Mouse (Mus musculus) brain, embryonic 14.5 days (tissue): ENCODE measurements at regions not wholly inside any gene's neighbourhood (a gene's known extent, or its start where the extent isn't known, plus 50 kb on each side); places are given as distances from the start of the nearest gene placed in this dataset.

Experiments
- DNase-seq: peaks from one replicate; pipeline ENCODE4 v3.0.0-alpha.2; 2011; ENCODE audit warnings: low read depth
- CTCF ChIP-seq: fragments of 200-500 bp; IDR thresholded peaks from 2 replicates; pipeline ENCODE4 v1.5.1; 2012; ENCODE audit warnings: inconsistent platforms, mild to moderate bottlenecking, moderate library complexity, borderline replicate concordance; ENCODE audit not compliant: insufficient read depth, insufficient read length; ENCODE audit errors: extremely low read depth
- POLR2A ChIP-seq: fragments of 200-500 bp; IDR thresholded peaks from 2 replicates; pipeline ENCODE4 v1.6.1; 2012; ENCODE audit warnings: mild to moderate bottlenecking, inconsistent platforms, borderline replicate concordance; ENCODE audit not compliant: poor library complexity, insufficient read depth, insufficient read length, severe bottlenecking; ENCODE audit errors: extremely low read depth

- DNase-seq, result no peak
- TF ChIP-seq POLR2A, result no peak
- no peak for TF ChIP-seq CTCF
Measured at GRCm38 (mm10) chr8:29765831-29766230, 2318.4 kb downstream of the Poteg start.

- DNase-seq, result no peak
- TF ChIP-seq POLR2A (no peak), CTCF (no peak)
Measured at GRCm38 (mm10) chr8:29766252-29766920, 2318.9 kb downstream of the Poteg start.

GRCm38 (mm10) chr8:29777081-29777785 lies 2329.8 kb downstream of the Poteg start:
- TF ChIP-seq CTCF (no peak), POLR2A (no peak)
- peak; percentile 63 for DNase-seq

- DNase-seq, result peak; percentile 41
- TF ChIP-seq POLR2A (no peak), CTCF (no peak)
Measured at GRCm38 (mm10) chr8:29789207-29789606, 2341.7 kb downstream of the Poteg start.

- DNase-seq, result peak; percentile 36
- TF ChIP-seq CTCF, result no peak
Measured at GRCm38 (mm10) chr8:29790029-29790428, 2342.6 kb downstream of the Poteg start.

- peak; percentile 63 for DNase-seq
- TF ChIP-seq POLR2A (no peak), CTCF (no peak)
Measured at GRCm38 (mm10) chr8:29807274-29807673, 2359.8 kb downstream of the Poteg start.

GRCm38 (mm10) chr8:29836044-29836443 lies 2388.6 kb downstream of the Poteg start:
- TF ChIP-seq POLR2A, result no peak
- no peak for TF ChIP-seq CTCF
- no peak for DNase-seq
